Mouse (Mus musculus) urinary bladder, postnatal 4 days (tissue): Measurements from ENCODE around the gene Bcor.

Experiments used
- DNase-seq, 2 experiments: peaks; one replicate each; pipeline ENCODE4 v3.0.0; 2021 to 2022; ENCODE audit warnings: low spot score in 2 of 2

The Bcor gene

DNA sequence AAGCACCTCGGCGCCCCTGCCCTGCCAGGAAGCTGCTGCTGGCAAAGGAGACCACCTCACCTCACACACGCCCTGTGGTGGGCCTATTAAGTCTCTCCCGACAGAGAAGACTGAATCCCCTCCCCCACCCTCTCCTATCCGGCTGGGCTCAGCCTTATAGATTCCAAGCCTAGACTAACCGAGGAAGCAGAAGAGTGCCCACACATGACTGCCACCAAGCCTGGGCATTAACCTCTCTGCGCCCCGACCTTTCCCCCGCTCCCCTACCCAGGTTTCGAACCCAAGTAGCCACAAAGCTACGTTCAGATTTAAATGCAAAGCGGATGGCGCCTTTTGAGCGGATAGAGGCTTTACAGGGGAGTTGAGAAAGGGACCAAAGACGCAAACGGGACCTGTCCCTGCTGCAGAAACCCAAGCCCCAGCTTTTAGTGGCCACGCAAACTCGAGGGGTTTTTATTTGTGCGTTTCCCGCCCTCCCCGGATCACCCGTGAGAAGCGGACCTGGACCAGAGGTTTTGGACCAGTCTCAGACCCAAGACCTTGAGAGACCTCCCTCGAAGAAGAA lies 33.0 kb downstream of the Bcor start:
- DNase-seq, result no peak

- no peak for DNase-seq
Observed at GRCm38 (mm10) chrX:12126408-12127105, 33.6 kb downstream of the Bcor start.

GRCm38 (mm10) chrX:12124571-12124970 lies 35.6 kb downstream of the Bcor start:
- no peak for DNase-seq

DNA sequence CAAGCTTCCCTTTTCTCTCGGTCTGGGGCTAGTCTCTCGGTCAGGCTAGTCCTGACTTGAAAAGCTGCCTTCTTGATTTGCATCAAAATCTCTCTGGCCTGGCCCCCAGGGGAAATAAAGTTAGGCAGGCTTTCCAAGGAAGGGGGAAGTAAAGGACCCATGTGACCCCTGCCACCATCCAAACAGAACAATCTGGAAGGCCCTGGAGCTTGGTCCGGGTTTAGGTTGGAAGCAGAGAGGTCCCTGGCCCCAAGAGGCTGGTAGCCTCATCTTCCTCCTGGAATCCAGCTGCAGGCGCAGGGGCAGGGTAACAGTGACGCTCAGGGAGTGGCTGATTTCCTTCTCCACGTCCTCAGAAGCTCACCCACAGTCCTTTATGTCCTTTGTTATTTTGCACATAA lies 36.5 kb downstream of the Bcor start:
- DNase-seq, result no peak

- DNase-seq, result peak; percentile 26 to 66
Observed at GRCm38 (mm10) chrX:12122594-12123331, 37.4 kb downstream of the Bcor start.

DNA sequence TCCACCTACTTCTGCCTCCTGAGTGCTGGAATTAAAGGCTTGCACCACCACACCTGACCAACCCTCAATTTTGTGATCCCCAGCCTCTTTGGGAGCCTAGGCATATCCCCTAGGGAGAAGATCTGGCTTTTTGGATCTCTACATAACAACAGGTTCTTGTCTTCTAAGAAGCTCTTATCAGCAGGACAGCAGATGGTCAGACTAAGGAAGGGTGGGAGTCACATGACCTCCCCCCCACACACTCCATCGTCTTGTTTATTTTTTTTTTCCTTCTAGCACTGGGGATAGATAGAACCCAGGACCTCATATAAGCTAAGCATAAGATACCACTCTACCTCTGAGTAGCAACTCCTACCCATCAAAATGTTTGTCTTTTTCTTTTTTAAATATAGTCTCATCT lies 40.7 kb downstream of the Bcor start:
- DNase-seq, result no peak

DNA sequence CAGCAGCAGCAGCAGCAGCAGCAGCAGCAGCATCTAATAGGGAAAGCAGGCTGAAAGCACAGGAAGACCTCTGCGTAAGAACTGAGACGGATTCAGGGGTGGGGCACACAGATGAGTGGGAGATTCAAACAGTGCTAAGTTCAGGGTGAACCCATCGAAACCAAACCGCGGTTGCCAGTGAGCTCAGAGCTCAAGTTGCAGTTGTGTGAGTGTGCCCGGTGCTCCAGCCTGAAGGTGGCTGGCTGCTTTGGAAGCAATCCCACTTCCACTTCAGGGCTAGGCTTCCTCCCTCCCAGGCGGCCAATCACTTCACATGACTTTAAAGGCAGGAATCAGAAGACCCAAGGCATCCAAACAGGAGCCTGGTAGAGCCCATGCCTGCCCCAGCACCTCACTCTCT lies 44.0 kb downstream of the Bcor start:
- DNase-seq, result no peak

DNA sequence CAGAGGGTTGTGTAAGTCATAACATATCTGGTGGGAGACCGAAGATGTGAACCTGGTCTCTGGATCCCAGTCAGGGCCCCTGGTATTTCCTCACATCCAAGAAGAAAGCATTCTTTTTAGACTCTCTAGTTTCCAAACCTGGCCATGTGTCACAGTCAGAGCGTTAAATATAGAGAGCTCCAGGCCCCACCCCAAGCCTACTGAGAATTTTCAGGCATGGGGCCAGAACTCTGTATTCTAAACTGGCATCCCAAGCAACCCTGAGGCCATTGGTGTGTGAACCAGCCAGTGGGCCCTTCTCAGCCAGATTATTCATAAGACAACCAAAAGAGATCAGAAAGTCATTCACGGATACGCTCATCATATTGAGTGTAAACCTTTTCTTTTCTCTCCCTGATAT lies 48.0 kb downstream of the Bcor start:
- DNase-seq, result no peak

- DNase-seq, result no peak
Observed at GRCm38 (mm10) chrX:12110518-12110917, 49.6 kb downstream of the Bcor start.

DNA sequence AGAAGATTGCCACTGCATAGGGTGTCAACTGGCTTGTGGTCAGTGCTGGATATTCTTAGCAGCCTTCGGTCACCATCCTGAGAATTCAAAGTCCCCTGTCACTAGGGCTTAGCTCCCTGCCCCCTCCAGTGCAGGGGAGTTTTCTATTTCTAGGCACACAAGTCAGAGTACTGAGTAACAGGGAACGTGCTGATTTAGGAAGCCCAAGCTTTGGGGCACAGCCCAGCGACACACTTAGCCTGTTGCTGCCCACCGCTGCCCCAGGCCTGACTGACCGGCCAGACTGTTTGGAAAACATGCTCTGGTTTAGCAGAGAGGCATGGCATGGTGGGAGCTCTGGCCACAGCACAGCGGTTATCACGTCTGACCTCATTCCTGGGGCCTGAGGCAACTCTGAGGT lies 54.8 kb downstream of the Bcor start:
- DNase-seq, result no peak

DNA sequence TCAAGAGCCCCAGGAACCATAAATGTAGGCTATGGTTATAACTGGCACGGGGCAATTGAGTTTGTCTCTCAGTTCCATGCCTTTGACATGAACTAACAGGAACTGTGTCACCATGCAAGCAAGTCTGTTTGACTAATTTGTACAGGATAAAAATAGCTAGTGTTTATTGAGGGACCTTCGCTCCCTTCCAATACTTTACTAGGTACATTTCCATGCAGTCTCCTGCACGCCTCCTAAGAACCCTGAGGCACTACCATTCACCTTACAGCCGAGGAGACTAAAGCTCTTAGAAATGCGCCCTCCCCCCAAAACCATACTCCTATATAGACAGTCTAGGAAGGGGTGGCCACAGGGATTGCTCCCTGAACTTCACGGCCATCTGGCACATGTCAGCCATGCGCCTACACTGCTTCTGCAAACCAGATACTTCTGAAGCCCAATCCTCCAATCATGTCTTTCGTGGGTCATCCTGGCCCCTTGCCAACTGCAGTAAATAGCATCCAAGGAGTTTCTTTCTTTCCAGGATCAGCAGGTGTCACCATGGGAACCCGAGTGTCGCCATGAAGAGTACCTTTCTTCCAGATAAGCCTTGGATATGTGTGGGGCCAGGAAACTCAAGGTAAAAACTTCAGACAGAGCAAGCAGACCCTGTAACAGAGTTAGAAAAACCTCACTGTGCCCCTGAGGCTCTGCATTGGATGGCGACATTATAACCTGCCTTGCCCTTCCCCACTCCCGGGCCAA lies 63.2 kb downstream of the Bcor start:
- DNase-seq, result no peak

DNA sequence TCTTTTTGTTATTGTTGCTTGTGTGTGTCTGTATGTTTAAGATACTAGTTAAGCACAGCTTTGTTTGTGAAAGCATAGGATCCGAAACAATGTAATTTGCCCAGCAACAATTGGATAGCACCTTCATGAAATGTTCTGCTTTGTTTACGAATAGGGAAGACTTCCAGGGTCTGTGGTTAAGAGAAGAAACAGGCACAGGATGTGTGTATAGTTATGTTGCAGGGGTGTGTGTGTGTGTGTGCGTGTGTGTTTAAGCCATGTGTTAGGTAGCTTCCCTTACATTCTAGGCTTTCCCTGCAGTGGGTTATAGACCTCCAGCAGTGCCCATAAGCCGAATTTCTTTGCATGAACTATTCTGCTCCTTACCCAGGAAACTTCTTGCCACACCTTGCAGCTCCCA lies 66.8 kb downstream of the Bcor start:
- no peak for DNase-seq

DNA sequence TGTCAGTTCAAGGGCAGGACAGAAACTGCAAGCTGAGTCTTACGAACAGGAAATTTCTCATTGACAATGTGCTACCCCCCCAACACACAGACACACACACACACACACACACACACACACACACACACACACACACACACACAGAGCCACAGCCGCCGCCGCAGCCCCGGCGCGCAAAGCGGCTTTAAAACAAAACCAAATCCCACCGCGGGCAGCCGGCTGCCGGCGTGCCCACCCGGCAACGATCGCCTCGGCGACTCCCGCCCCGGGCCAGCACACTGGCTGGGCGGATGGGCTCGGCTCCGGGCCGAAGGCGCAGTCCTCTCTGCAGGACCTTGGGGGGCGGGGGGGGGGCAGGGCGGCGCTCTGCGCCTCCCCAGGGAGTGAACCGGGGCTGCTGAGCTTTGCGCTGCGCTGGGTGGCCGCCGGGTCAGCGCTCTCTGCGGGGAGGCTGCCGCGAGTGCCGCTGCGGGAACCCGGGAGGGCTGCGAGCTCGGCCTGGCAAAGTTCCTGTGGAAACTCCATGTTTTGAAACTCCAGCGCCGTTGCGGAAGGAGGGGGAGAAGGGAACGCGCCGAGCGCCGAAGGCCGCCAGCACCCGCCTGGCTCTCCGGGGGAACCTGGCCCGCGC lies 68.6 kb downstream of the Bcor start:
- DNase-seq, result peak; percentile 42 to 62

DNA sequence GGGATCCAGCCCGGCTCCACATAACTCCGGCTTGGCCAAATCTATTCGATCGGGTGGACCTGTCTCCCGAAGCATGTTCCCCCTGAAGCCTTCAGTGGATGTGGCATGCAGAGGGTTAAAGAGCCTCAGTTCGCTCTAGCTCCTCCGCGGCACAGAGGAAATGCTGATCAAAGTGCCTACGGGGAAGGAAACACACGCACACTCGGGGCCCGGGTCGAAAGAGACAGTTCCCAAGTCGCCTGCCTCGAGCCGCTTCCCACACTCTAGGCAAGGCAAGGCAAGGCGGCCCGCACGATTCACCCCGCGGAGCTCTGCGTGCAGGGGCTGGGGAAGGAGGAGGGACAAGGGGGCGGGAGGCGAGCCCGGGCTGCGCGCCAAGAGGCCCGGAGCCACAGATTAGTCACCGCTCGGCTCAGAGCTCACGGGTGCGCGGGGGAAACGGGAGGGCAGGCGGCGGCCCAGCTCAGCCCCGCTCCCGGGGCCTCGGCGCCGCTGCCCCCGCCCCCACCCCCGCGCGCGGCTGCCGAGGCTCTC lies 69.2 kb downstream of the Bcor start:
- DNase-seq, result peak; percentile 73 to 80

DNA sequence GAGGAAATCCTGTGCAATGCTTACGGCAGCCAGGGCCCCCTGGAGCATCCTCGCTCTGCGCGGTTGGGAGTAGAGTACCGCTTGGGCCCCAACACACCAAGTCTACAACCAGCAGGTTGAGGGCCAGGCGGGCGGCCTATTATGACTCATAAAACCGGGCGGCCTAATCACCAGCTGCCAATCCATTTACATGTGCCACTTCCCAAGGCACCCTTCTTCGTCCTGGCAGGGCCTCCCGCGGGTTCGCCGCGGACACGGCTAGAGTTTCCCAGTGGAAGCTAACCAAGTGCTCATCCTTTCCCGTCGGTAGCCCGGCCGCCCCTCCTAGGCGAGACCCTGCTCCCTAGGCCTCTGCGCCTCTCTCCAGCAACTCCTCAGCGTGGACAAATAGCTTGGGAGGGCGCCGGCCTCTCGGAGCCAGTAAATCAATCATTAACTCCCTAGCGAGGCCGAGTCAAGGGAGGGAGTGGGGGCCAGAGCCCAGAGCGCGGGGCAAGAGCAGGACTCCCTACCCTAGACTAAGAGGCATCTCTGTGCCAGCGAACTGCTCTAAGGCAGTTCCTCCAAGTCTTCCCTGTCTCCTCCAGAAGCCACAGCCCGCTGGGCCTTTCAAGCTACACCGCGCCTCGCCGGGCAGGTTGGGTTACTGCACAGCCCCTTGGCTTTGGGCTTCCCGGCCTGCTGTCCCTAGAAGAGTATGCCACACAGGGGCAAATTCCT lies 69.8 kb downstream of the Bcor start:
- DNase-seq, result no peak

DNA sequence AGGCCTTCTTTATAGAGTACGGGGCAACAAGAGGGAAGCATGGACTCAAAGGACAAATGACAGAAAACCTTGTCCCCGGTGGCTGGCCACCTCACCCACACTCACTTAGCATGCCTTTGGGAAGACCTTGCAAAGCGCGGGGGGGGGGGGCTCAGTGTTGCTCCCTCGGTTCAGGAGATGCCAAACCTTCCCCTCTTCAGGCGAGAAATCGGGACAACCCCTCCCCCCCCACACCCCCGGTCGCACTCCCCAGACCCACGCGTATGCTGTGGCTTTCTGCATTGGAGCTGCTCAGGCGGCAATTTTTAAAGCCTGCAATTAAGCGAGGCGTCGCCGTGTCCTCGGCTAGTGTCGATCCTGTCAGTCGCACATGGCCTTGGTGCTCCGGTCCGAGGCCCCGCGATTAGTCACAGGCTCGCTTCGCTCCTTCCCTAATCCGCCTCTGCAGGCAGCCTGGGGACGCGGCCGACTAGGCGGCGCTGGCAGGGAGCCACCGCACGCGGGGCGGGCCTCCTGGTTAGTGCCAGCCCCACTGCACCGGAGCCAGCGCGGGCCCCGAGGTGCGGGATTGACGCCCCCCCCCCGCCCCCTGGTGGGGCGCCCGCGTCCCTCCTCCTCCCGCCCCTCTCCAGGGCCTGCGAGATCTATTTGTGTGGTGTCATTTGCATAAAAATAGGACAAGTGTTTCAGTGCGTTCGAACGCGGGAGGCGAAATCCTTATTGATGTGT lies 70.6 kb downstream of the Bcor start:
- DNase-seq, result peak in 1 of 2 experiments; percentile 62

- no peak for DNase-seq
Observed at GRCm38 (mm10) chrX:12089027-12089340, 71.2 kb downstream of the Bcor start.

- DNase-seq, result peak; percentile 63 to 76
Observed at GRCm38 (mm10) chrX:12088301-12089026, 71.7 kb downstream of the Bcor start.

DNA sequence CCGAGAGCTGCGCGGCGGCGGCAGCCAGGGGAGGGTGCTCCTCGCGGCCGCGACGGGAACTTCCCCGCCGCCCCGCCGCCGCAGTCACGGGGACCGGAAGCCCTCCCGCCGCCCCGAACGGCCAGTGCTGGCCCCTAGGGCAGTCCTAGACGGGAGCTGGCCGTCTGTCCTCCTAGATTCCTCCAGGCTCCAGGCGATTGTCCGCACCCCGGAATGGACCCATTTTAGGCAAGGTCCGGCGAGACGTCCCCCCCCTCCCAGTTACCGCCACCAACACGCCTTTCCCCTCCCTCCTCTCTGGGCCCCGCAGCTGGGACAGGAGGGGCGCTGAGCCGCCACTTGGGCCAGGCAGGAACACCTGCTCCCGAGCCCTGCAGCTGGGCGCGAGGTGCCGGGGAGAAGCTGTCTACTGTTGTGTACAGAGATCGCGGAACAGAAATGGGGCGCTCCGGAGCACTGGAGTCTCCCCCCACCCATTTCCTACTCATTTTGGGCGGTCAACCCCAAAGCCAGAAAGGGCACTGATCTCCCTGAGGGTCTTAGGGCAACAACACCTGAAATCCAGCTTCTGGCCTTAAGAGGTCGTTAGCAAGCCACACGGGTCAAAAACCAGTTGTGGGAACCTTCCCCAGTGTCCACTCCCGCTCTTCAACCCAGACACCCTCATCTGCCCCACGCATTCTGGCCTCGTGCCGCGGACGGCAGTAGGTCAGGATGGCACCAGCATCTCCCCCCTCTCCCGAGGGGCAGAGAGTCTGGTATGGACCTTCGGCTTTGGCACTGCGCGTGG lies 72.4 kb downstream of the Bcor start:
- DNase-seq, result no peak
